Mouse (Mus musculus) kidney, adult 11 months (tissue): ENCODE data around the gene Ptprn2.

Experiments used
- DNase-seq: peaks from one replicate; pipeline ENCODE4 v3.0.0; 2022

Gene Ptprn2

GRCm38 (mm10) chr12:116594866-116595610, 109.5 kb downstream of the Ptprn2 start:
- no peak for DNase-seq

GRCm38 (mm10) chr12:116595727-116596126, 110.2 kb downstream of the Ptprn2 start:
- no peak for DNase-seq

GRCm38 (mm10) chr12:116596993-116597392, 111.5 kb downstream of the Ptprn2 start:
- no peak for DNase-seq

- DNase-seq = no peak
Observed at GRCm38 (mm10) chr12:116597670-116598069, 112.2 kb downstream of the Ptprn2 start.

- DNase-seq = no peak
Observed at GRCm38 (mm10) chr12:116598123-116599005, 112.8 kb downstream of the Ptprn2 start.

- no peak for DNase-seq
Observed at GRCm38 (mm10) chr12:116599537-116599936, 114.0 kb downstream of the Ptprn2 start.

GRCm38 (mm10) chr12:116600054-116600453, 114.5 kb downstream of the Ptprn2 start:
- no peak for DNase-seq

- no peak for DNase-seq
Observed at GRCm38 (mm10) chr12:116601395-116601794, 115.9 kb downstream of the Ptprn2 start.

- DNase-seq = no peak
Observed at GRCm38 (mm10) chr12:116601921-116602320, 116.4 kb downstream of the Ptprn2 start.

- DNase-seq = no peak
Observed at GRCm38 (mm10) chr12:116608598-116608997, 123.1 kb downstream of the Ptprn2 start.

GRCm38 (mm10) chr12:116619868-116620267, 134.3 kb downstream of the Ptprn2 start:
- peak; percentile 38 for DNase-seq

- no peak for DNase-seq
Observed at GRCm38 (mm10) chr12:116620299-116620698, 134.8 kb downstream of the Ptprn2 start.

- no peak for DNase-seq
Observed at GRCm38 (mm10) chr12:116621325-116622040, 136.0 kb downstream of the Ptprn2 start.

GRCm38 (mm10) chr12:116622665-116623387, 137.3 kb downstream of the Ptprn2 start:
- no peak for DNase-seq

- DNase-seq = peak; percentile 14
Observed at GRCm38 (mm10) chr12:116625391-116626281, 140.1 kb downstream of the Ptprn2 start.

- no peak for DNase-seq
Observed at GRCm38 (mm10) chr12:116628992-116629391, 143.5 kb downstream of the Ptprn2 start.

- DNase-seq = no peak
Observed at GRCm38 (mm10) chr12:116637498-116637897, 152.0 kb downstream of the Ptprn2 start.

GRCm38 (mm10) chr12:116640871-116641270, 155.4 kb downstream of the Ptprn2 start:
- no peak for DNase-seq

- no peak for DNase-seq
Observed at GRCm38 (mm10) chr12:116641339-116642190, 156.0 kb downstream of the Ptprn2 start.

- no peak for DNase-seq
Observed at GRCm38 (mm10) chr12:116642191-116642549, 156.7 kb downstream of the Ptprn2 start.

GRCm38 (mm10) chr12:116646771-116647170, 161.3 kb downstream of the Ptprn2 start:
- no peak for DNase-seq
